Mouse (Mus musculus) limb, embryonic 14.5 days (tissue): ENCODE results near the gene Lztr1. TPM values are rescaled to one million over a fixed set of nuclear protein-coding genes. Genes with fewer than 3 reads are reported as not detected.

Source experiments
- ATAC-seq: fragments of 200-750 bp; cut with Nextera tagmentation; 2 replicates; pipeline ENCODE4 v1.8.0; 2017; ENCODE audit warnings: low read depth, moderate number of reproducible peaks, moderate TSS enrichment; ENCODE audit not compliant: low FRiP score
- DNase-seq: peaks from one replicate; pipeline ENCODE4 v3.0.0-alpha.2; 2015; ENCODE audit warnings: low spot score
- H3K27ac ChIP-seq: fragments of 300-500 bp; sonication (generic); replicated peaks from 2 replicates; pipeline ENCODE4 v1.5.1; 2014; ENCODE audit warnings: low read depth, mild to moderate bottlenecking, low read length, moderate library complexity, mixed read lengths
- H3K27me3 ChIP-seq: fragments of 300-500 bp; sonication (generic); 2 replicates; pipeline ENCODE4 v1.6.1; 2014; ENCODE audit warnings: low read length, mixed read lengths; ENCODE audit not compliant: control insufficient read depth, insufficient read depth
- H3K36me3 ChIP-seq: fragments of 300-500 bp; sonication (generic); 2 replicates; pipeline ENCODE4 v1.6.1; 2014; ENCODE audit warnings: mild to moderate bottlenecking, low read length, moderate library complexity, mixed read lengths; ENCODE audit not compliant: control insufficient read depth, insufficient read depth
- H3K4me1 ChIP-seq: fragments of 300-500 bp; sonication (generic); 2 replicates; pipeline ENCODE4 v1.6.1; 2014; ENCODE audit warnings: antibody characterized with exemption, low read length, mixed read lengths; ENCODE audit not compliant: control insufficient read depth, insufficient read depth
- H3K4me2 ChIP-seq: fragments of 300-500 bp; sonication (generic); replicated peaks from 2 replicates; pipeline ENCODE4 v1.6.1; 2014; ENCODE audit warnings: low read depth, mild to moderate bottlenecking, low read length, moderate library complexity; ENCODE audit not compliant: severe bottlenecking
- H3K4me3 ChIP-seq: fragments of 300-500 bp; sonication (generic); replicated peaks from 2 replicates; pipeline ENCODE4 v1.5.1; 2014; ENCODE audit warnings: low read length
- H3K9ac ChIP-seq: fragments of 300-500 bp; sonication (generic); 2 replicates; pipeline ENCODE4 v1.6.1; 2014; ENCODE audit warnings: mild to moderate bottlenecking, low read depth, low read length, moderate library complexity; ENCODE audit not compliant: severe bottlenecking
- H3K9me3 ChIP-seq: fragments of 300-500 bp; sonication (generic); 2 replicates; pipeline ENCODE4 v1.6.1; 2016; ENCODE audit warnings: low read length; ENCODE audit not compliant: control insufficient read depth
- POLR2A ChIP-seq: fragments of 200-500 bp; IDR thresholded peaks from 2 replicates; pipeline ENCODE4 v1.8.0; 2012; ENCODE audit warnings: inconsistent platforms, mild to moderate bottlenecking, moderate library complexity, borderline replicate concordance; ENCODE audit not compliant: insufficient read depth, insufficient read length; ENCODE audit errors: extremely low read depth
- WGBS: fragments of 180-500 bp; shearing (Covaris S2); extraction: QIAGEN DNeasy Blood & Tissue Kit; methylation state at CpG from one replicate; pipeline ENCODE4 v1.1.7; 2014; 5-methylcytosine and 5-hydroxymethylcytosine counted together
- polyA plus RNA-seq, 2 experiments: library from polyadenylated mRNA; depleted of rRNA in 1 of 2; stranded (reverse) in 1 of 2; unstranded in 1 of 2; fragments of >200 nt; fragmentation: Nextera tagmentation in 1 of 2; extraction: Ambion mirVana in 1 of 2; gene quantifications; 2 replicates each; pipeline versions ENCODE4 v1.2.1 to v1.2.3; 2012 to 2014

Lztr1 gene
- polyA plus RNA-seq, 2 experiments = 82.6 to 246 TPM

GRCm38 (mm10) chr16:17481465-17481864 lies 27.0 kb upstream of the Lztr1 start:
- Histone ChIP-seq H3K4me3 (no peak overlapping the region), H3K27ac (no peak overlapping the region), H3K9me3 (no peaks in the 10 kb centered on the region), H3K36me3 (peaks cover 40% of the 10 kb centered on the region), H3K9ac (no peak overlapping the region), H3K4me2 (no peak overlapping the region), H3K4me1 (no peaks in the 10 kb centered on the region), H3K27me3 (no peaks in the 10 kb centered on the region)
- no peak for TF ChIP-seq POLR2A
- DNase-seq = no peak
- no peak for ATAC-seq
- WGBS = 93% methylated on average over 2 of the region's 2 CpGs

- H3K4me2 ChIP-seq = no peak overlapping the region
- H3K4me1 ChIP-seq = no peaks in the 10 kb centered on the region
- WGBS = 44% methylated on average over 3 of the region's 3 CpGs
- no peaks in the 10 kb centered on the region for H3K9me3 ChIP-seq
- no peak overlapping the region for H3K9ac ChIP-seq
- DNase-seq = peak; percentile 48
- no peaks in the 10 kb centered on the region for H3K27me3 ChIP-seq
- no peak overlapping the region for H3K4me3 ChIP-seq
- H3K27ac ChIP-seq = no peak overlapping the region
- ATAC-seq = no peak
- no peak for TF ChIP-seq POLR2A
- peaks cover 49% of the 10 kb centered on the region for H3K36me3 ChIP-seq
Observed at GRCm38 (mm10) chr16:17486505-17486904, 22.0 kb upstream of the Lztr1 start.

GRCm38 (mm10) chr16:17488478-17489468 lies 19.7 kb upstream of the Lztr1 start:
- DNase-seq = no peak

GRCm38 (mm10) chr16:17489469-17490111 lies 18.9 kb upstream of the Lztr1 start, which contains the start of gene Aifm3:
Gene Aifm3 (plus strand): TSS chr16:17489611.
- Histone ChIP-seq H3K4me3 (peak within 1 kb of the TSS; percentile 38), H3K9me3 (no peaks in the 10 kb centered on the region), H3K27ac (no peak within 1 kb of the TSS), H3K36me3 (peaks cover 30% of the 10 kb centered on the region), H3K4me2 (peak within 1 kb of the TSS; percentile 86), H3K27me3 (no peaks in the 10 kb centered on the region), H3K9ac (peak within 1 kb of the TSS; percentile 55), H3K4me1 (no peaks in the 10 kb centered on the region)
- WGBS = under 1% methylated on average over 34 of the region's 47 CpGs
- TF ChIP-seq POLR2A = no peak
- DNase-seq = no peak
- ATAC-seq = peak; percentile 56

More at GRCm38 (mm10) chr16:17488478-17489468, 19.7 kb upstream of the Lztr1 start:
- peak overlapping the region; percentile 38 for H3K4me3 ChIP-seq
- no peaks in the 10 kb centered on the region for H3K27me3 ChIP-seq
- 44% methylated on average over 14 of the region's 14 CpGs for WGBS
- H3K4me2 ChIP-seq = peak overlapping the region; percentile 86
- H3K9ac ChIP-seq = peak overlapping the region; percentile 55
- H3K27ac ChIP-seq = no peak overlapping the region
- no peaks in the 10 kb centered on the region for H3K9me3 ChIP-seq
- peaks cover 38% of the 10 kb centered on the region for H3K36me3 ChIP-seq
- TF ChIP-seq POLR2A = no peak
- 0 out of 2 replicates have a peak, but pooled peaks have one; percentile 13 for ATAC-seq
- H3K4me1 ChIP-seq = no peaks in the 10 kb centered on the region

DNA sequence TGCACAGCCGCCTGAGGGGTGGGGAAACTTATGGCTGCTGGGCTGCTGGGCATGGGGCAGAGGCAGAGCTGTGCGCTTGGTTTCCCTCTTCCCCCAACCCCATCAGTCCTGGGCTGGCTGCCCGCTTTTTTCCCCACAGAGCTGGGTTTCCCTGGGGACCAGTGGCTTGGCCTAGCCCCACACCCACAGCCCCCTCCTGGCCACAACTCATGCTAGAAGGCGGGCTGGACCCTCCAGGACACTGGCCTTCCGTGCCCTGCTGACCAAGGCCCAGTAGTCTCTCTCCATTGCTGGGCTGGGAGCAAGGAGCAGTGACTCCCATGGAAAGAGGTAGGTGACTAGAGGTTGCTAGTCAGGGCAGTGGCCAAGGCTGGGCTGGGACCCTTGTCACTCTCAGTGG lies 17.3 kb upstream of the Lztr1 start:
- TF ChIP-seq POLR2A = no peak
- no peaks in the 10 kb centered on the region for H3K9me3 ChIP-seq
- peaks cover 14% of the 10 kb centered on the region; the same call in 1 of the 2 replicates for H3K36me3 ChIP-seq

More for the DNA sequence above, 17.3 kb upstream of the Lztr1 start:
- Histone ChIP-seq H3K4me2 (no peak overlapping the region), H3K27me3 (no peaks in the 10 kb centered on the region), H3K27ac (no peak overlapping the region), H3K4me1 (no peaks in the 10 kb centered on the region), H3K9ac (no peak overlapping the region), H3K4me3 (no peak overlapping the region)
- 93% methylated on average over 5 of the region's 5 CpGs for WGBS
- ATAC-seq = no peak
- DNase-seq = no peak
